Mouse (Mus musculus) heart, adult 10 weeks (tissue): ENCODE data around the gene Rif1. TPM values are rescaled to one million over a fixed set of nuclear protein-coding genes. Genes with fewer than 3 reads are reported as not detected.

Source experiments
- polyA plus RNA-seq: library from polyadenylated mRNA; stranded (reverse); fragments of 350-450 nt; fragmentation: Illumina TruSeq; extraction: RNeasy Lipid Tissue Mini Kit (QIAGEN cat#74804); gene quantifications from one replicate; pipeline ENCODE4 v1.2.3, GENCODE M21; 2014; ENCODE audit warnings: low read depth, low replicate concordance

Gene Rif1
- polyA plus RNA-seq, result 13.8 TPM

DNA sequence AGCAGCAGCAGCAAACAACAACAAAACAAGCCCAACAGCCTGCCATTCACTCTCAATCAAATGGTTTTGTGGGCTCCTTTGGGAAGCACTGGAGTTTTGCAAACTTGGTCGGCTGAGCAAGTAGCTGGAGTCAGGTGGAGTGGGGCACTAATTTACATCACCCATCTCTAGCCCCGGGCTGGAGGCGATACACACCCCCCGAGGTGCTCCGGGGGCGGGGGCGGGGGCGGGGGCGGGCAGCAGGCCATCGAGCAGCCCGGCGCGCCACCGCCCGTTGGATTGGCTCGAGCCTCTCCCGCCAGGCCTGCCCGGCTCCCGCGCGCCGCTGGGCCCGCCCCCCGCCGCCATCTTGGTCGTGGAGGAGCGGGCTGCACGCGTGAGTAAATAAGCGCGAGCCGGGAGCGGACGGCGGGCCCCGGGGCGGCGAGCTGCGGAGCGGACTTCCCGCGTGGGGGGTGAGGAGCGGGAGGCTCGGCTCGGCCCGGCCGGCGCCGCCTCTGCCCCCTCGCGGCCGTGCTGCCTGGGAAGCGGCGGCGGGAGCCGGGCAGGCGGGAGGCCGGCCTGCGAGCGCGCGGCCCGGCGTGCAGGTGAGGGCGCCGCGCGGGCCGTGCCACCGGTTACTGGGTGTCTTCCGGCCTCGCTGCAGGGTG lies at the start of gene Rif1:
Gene Rif1 (plus strand): TSS at position 342 of the 650 bp plus-strand sequence.

DNA sequence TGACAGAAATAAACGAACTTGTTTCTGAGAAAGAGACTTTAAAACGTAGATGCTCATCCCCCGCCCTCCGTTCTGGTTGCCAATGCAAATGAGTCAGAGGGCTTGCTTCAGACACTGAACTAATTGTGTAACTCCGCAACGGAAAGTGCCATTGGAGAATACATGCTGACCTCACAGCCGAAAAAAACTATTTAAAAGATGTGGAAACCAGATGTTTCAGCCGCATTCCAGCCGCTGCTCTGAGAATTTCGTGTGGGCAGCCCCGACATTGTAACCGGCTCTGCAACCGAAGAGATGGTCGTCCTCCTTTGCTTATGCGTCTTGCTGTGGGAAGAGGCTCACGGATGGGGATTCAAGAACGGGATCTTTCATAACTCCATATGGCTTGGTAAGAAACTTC lies 34.8 kb upstream of the Rif1 start, which contains the start of gene Tnfaip6:
Gene Tnfaip6 (plus strand): TSS at position 128 of the 400 bp plus-strand sequence.

Other genes with a start within 250 kb of the Rif1 start
- 7.1 TPM for gene Rbm43, start 137.7 kb upstream of the Rif1 start, polyA plus RNA-seq
- 18.7 TPM for gene Nmi, start 99.3 kb upstream of the Rif1 start, polyA plus RNA-seq
- 1.8 TPM for gene Tnfaip6, start 34.8 kb upstream of the Rif1 start, polyA plus RNA-seq